Mouse (Mus musculus): ENCODE measurements at regions not wholly inside any gene's neighbourhood (a gene's known extent, or its start where the extent isn't known, plus 50 kb on each side); places are given as distances from the start of the nearest gene placed in this dataset.
A peak's percentile ranks its signal among the peaks of the same experiment; 100 is the strongest.

DNA sequence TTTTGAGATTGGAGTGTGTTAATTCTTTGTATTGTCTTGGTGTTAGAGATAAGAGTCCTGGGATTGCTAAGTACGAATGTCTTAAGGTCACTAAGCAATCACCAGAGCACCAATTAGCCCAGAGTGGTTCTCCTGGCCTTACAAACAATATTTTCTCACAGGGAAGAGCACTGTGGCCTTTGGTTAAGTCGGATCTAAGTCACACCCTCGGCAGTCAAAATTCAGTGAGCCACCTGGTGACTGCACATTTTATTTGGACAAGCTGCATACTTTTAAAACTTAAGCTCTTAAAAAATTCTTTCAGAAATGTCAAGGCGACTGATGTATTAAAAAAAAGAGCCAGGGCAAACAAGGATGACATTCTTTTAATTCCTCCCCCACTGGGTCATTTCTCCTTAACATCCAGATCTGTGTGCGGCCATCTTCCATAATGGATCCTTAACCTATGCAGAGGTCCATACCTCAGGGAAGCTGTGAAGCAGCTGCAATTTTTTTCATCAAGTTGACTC, 60.9 kb upstream of the Foxa2 start:
- H3K36me3 ChIP-seq (ENCODE audit: control insufficient read depth, insufficient read depth, low read length, poor library complexity, severe bottlenecking): no peaks in the 10 kb centered on the region
- no peaks in the 10 kb centered on the region for H3K27me3 ChIP-seq (ENCODE audit: control insufficient read depth, insufficient read depth, low read length, poor library complexity, severe bottlenecking)
- no peak overlapping the region for H3K4me3 ChIP-seq (ENCODE audit: low read depth, low read length)
- H3K4me1 ChIP-seq (ENCODE audit: control insufficient read depth, insufficient read depth, low read length): no peaks in the 10 kb centered on the region
- no peak overlapping the region for H3K27ac ChIP-seq (ENCODE audit: insufficient read depth, low read length)
- no peak overlapping the region for H3K9ac ChIP-seq (ENCODE audit: low read depth, poor library complexity, severe bottlenecking)
- no peaks in the 10 kb centered on the region for H3K9me3 ChIP-seq (replicated peaks; ENCODE audit: control insufficient read depth, insufficient read depth, low read length, poor library complexity, severe bottlenecking)
- TF ChIP-seq POLR2A (IDR thresholded peaks at IDR 0.05; ENCODE audit: insufficient read depth, low read length): no peak
- no peak for TF ChIP-seq EP300 (IDR thresholded peaks at IDR 0.05; ENCODE audit: insufficient read depth, low read depth, low read length)

DNA sequence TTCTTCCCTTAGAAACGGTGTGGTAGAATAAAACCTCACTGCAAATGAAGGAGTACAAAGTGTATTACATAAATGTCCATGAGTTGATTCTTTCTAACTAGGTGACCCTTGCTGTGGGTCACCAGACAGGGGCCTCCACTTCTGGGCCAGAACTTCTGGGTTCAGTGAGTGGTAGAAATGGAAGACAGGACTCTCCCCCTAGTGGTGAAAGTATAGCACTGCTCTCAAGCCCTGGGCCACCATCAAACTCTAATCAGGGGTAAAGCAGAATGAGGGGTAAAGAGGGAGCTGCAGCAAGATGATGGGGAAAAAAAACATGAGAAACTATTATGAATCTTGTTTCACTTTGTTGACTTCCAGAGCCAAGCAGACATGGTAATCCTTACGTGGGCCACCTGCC, 63.4 kb upstream of the Foxa2 start:
- Histone ChIP-seq H3K4me1 (ENCODE audit: control insufficient read depth, insufficient read depth, low read length) (no peaks in the 10 kb centered on the region), H3K36me3 (ENCODE audit: control insufficient read depth, insufficient read depth, low read length, poor library complexity, severe bottlenecking) (no peaks in the 10 kb centered on the region), H3K9me3 (replicated peaks; ENCODE audit: control insufficient read depth, insufficient read depth, low read length, poor library complexity, severe bottlenecking) (no peaks in the 10 kb centered on the region), H3K4me3 (ENCODE audit: low read depth, low read length) (no peak overlapping the region), H3K9ac (ENCODE audit: low read depth, poor library complexity, severe bottlenecking) (no peak overlapping the region), H3K27me3 (ENCODE audit: control insufficient read depth, insufficient read depth, low read length, poor library complexity, severe bottlenecking) (no peaks in the 10 kb centered on the region), H3K27ac (ENCODE audit: insufficient read depth, low read length) (no peak overlapping the region)
- TF ChIP-seq EP300 (IDR thresholded peaks at IDR 0.05; ENCODE audit: insufficient read depth, low read depth, low read length) (no peak), CTCF (IDR thresholded peaks at IDR 0.05; ENCODE audit: low read depth, low read length) (peak; percentile 23), POLR2A (IDR thresholded peaks at IDR 0.05; ENCODE audit: insufficient read depth, low read length) (no peak)

GRCm38 (mm10) chr2:148111889-148112288, 65.1 kb upstream of the Foxa2 start:
- TF ChIP-seq CTCF (IDR thresholded peaks at IDR 0.05; ENCODE audit: low read depth, low read length) (peak; percentile 81), EP300 (IDR thresholded peaks at IDR 0.05; ENCODE audit: insufficient read depth, low read depth, low read length) (no peak)
- no peaks in the 10 kb centered on the region for H3K9me3 ChIP-seq (replicated peaks; ENCODE audit: control insufficient read depth, insufficient read depth, low read length, poor library complexity, severe bottlenecking)

DNA sequence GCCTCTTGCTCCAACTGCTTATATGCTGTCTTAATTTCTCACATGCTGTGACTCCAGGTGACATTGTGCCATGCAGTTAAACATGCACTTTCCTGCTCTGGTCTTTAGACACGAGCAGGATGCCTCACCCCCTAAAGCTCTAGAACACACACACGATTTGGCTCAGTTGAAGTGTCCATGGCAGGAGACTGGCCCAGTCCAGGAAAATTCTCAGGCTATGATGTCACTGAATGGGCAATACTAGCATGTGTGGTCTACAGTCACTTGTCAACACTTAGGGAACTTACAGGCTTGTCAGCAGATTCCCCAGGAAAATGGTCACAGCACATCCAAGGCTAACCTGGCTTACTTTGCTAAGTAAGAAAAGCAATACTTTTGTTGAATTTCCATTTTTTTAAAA, 66.4 kb upstream of the Foxa2 start:
- no peak for TF ChIP-seq CTCF (IDR thresholded peaks at IDR 0.05; ENCODE audit: low read depth, low read length)
- no peak for TF ChIP-seq POLR2A (IDR thresholded peaks at IDR 0.05; ENCODE audit: insufficient read depth, low read length)
- TF ChIP-seq EP300 (IDR thresholded peaks at IDR 0.05; ENCODE audit: insufficient read depth, low read depth, low read length): no peak
- Histone ChIP-seq H3K9me3 (replicated peaks; ENCODE audit: control insufficient read depth, insufficient read depth, low read length, poor library complexity, severe bottlenecking) (no peaks in the 10 kb centered on the region), H3K4me3 (ENCODE audit: low read depth, low read length) (no peak overlapping the region), H3K27me3 (ENCODE audit: control insufficient read depth, insufficient read depth, low read length, poor library complexity, severe bottlenecking) (no peaks in the 10 kb centered on the region), H3K9ac (ENCODE audit: low read depth, poor library complexity, severe bottlenecking) (no peak overlapping the region), H3K4me1 (ENCODE audit: control insufficient read depth, insufficient read depth, low read length) (no peaks in the 10 kb centered on the region), H3K27ac (ENCODE audit: insufficient read depth, low read length) (no peak overlapping the region), H3K36me3 (ENCODE audit: control insufficient read depth, insufficient read depth, low read length, poor library complexity, severe bottlenecking) (no peaks in the 10 kb centered on the region)

More at GRCm38 (mm10) chr2:148111889-148112288, 65.1 kb upstream of the Foxa2 start:
- Histone ChIP-seq H3K9ac (ENCODE audit: low read depth, poor library complexity, severe bottlenecking) (no peak overlapping the region), H3K27ac (ENCODE audit: insufficient read depth, low read length) (no peak overlapping the region), H3K4me1 (ENCODE audit: control insufficient read depth, insufficient read depth, low read length) (no peaks in the 10 kb centered on the region), H3K27me3 (ENCODE audit: control insufficient read depth, insufficient read depth, low read length, poor library complexity, severe bottlenecking) (no peaks in the 10 kb centered on the region), H3K36me3 (ENCODE audit: control insufficient read depth, insufficient read depth, low read length, poor library complexity, severe bottlenecking) (no peaks in the 10 kb centered on the region), H3K4me3 (ENCODE audit: low read depth, low read length) (no peak overlapping the region)

- H3K9ac ChIP-seq (ENCODE audit: low read depth, poor library complexity, severe bottlenecking): no peak overlapping the region
- H3K36me3 ChIP-seq (ENCODE audit: control insufficient read depth, insufficient read depth, low read length, poor library complexity, severe bottlenecking): no peaks in the 10 kb centered on the region
- H3K27me3 ChIP-seq (ENCODE audit: control insufficient read depth, insufficient read depth, low read length, poor library complexity, severe bottlenecking): no peaks in the 10 kb centered on the region
- H3K4me3 ChIP-seq (ENCODE audit: low read depth, low read length): no peak overlapping the region
- no peaks in the 10 kb centered on the region for H3K9me3 ChIP-seq (replicated peaks; ENCODE audit: control insufficient read depth, insufficient read depth, low read length, poor library complexity, severe bottlenecking)
- TF ChIP-seq EP300 (IDR thresholded peaks at IDR 0.05; ENCODE audit: insufficient read depth, low read depth, low read length) (no peak), CTCF (IDR thresholded peaks at IDR 0.05; ENCODE audit: low read depth, low read length) (no peak), POLR2A (IDR thresholded peaks at IDR 0.05; ENCODE audit: insufficient read depth, low read length) (no peak)
- H3K27ac ChIP-seq (ENCODE audit: insufficient read depth, low read length): no peak overlapping the region
- no peaks in the 10 kb centered on the region for H3K4me1 ChIP-seq (ENCODE audit: control insufficient read depth, insufficient read depth, low read length)
Measured at GRCm38 (mm10) chr2:148114600-148114999, 67.8 kb upstream of the Foxa2 start.

GRCm38 (mm10) chr2:148116033-148116790, 69.4 kb upstream of the Foxa2 start:
- Histone ChIP-seq H3K4me1 (ENCODE audit: control insufficient read depth, insufficient read depth, low read length) (no peaks in the 10 kb centered on the region), H3K27ac (ENCODE audit: insufficient read depth, low read length) (no peak overlapping the region), H3K4me3 (ENCODE audit: low read depth, low read length) (no peak overlapping the region), H3K9ac (ENCODE audit: low read depth, poor library complexity, severe bottlenecking) (no peak overlapping the region), H3K36me3 (ENCODE audit: control insufficient read depth, insufficient read depth, low read length, poor library complexity, severe bottlenecking) (no peaks in the 10 kb centered on the region), H3K9me3 (replicated peaks; ENCODE audit: control insufficient read depth, insufficient read depth, low read length, poor library complexity, severe bottlenecking) (no peaks in the 10 kb centered on the region), H3K27me3 (ENCODE audit: control insufficient read depth, insufficient read depth, low read length, poor library complexity, severe bottlenecking) (no peaks in the 10 kb centered on the region)
- TF ChIP-seq POLR2A (IDR thresholded peaks at IDR 0.05; ENCODE audit: insufficient read depth, low read length): no peak
- no peak for TF ChIP-seq EP300 (IDR thresholded peaks at IDR 0.05; ENCODE audit: insufficient read depth, low read depth, low read length)
- TF ChIP-seq CTCF (IDR thresholded peaks at IDR 0.05; ENCODE audit: low read depth, low read length): no peak
